Mouse (Mus musculus): ENCODE results near the gene Ptbp1. TPM values are rescaled to one million over a fixed set of nuclear protein-coding genes. Genes with fewer than 3 reads are reported as not detected.

The Ptbp1 gene
- polyA plus RNA-seq, 1 experiment: 207 TPM

Other genes starting within 250 kb of the Ptbp1 start
- 0.16 and 0.23 TPM in 2 replicates for gene C2cd4c, start 240.4 kb upstream of the Ptbp1 start, polyA plus RNA-seq (2012; rRNA removed)
- 4.1 and 5.2 TPM in 2 replicates for gene Shc2, start 216.5 kb upstream of the Ptbp1 start, polyA plus RNA-seq (2012; rRNA removed)
- gene Odf3l2, start 208.7 kb upstream of the Ptbp1 start, polyA plus RNA-seq (2012; rRNA removed): not detected in 2 replicates
- 0.32 and 0.35 TPM in 2 replicates for gene Madcam1, start 189.9 kb upstream of the Ptbp1 start, polyA plus RNA-seq (2012; rRNA removed)
- gene Tpgs1, start 185.1 kb upstream of the Ptbp1 start, polyA plus RNA-seq (2012; rRNA removed): 52.4 and 53.2 TPM in 2 replicates
- gene Cdc34, start 172.2 kb upstream of the Ptbp1 start, polyA plus RNA-seq (2012; rRNA removed): 125 and 180 TPM in 2 replicates
- gene Gzmm, start 165.4 kb upstream of the Ptbp1 start, polyA plus RNA-seq (2012; rRNA removed): 0.24 and 0.42 TPM in 2 replicates
- 595 and 686 TPM in 2 replicates for gene Bsg, start 149.9 kb upstream of the Ptbp1 start, polyA plus RNA-seq (2012; rRNA removed)
- gene Hcn2, start 137.8 kb upstream of the Ptbp1 start, polyA plus RNA-seq (2012; rRNA removed): 1.6 and 1.8 TPM in 2 replicates
- 39.4 and 48.1 TPM in 2 replicates for gene Polrmt, start 107.8 kb upstream of the Ptbp1 start, polyA plus RNA-seq (2012; rRNA removed)
- gene Fgf22, start 99.4 kb upstream of the Ptbp1 start, polyA plus RNA-seq (2012; rRNA removed): not detected in 2 replicates
- gene Rnf126, start 87.5 kb upstream of the Ptbp1 start, polyA plus RNA-seq (2012; rRNA removed): 80.0 and 102 TPM in 2 replicates
- gene Fstl3, start 77.2 kb upstream of the Ptbp1 start, polyA plus RNA-seq (2012; rRNA removed): 41.0 and 43.3 TPM in 2 replicates
- gene Prss57, start 63.5 kb upstream of the Ptbp1 start, polyA plus RNA-seq (2012; rRNA removed): 0.13 and 0.23 TPM in 2 replicates
- 49.8 and 51.9 TPM in 2 replicates for gene Palm, start 60.9 kb upstream of the Ptbp1 start, polyA plus RNA-seq (2012; rRNA removed)
- gene Misp, start 33.4 kb upstream of the Ptbp1 start, polyA plus RNA-seq (2012; rRNA removed): 0.59 and 0.86 TPM in 2 replicates
- 6.6 and 7.0 TPM in 2 replicates for gene Prtn3, start 20.0 kb downstream of the Ptbp1 start, polyA plus RNA-seq (2012; rRNA removed)
- 10.3 and 11.5 TPM in 2 replicates for gene Plppr3, start 20.2 kb downstream of the Ptbp1 start, polyA plus RNA-seq (2012; rRNA removed)
- gene Elane, start 31.8 kb downstream of the Ptbp1 start, polyA plus RNA-seq (2012; rRNA removed): 0.56 and 0.74 TPM in 2 replicates
- 6,877 and 11,546 TPM in 2 replicates for gene Cfd, start 36.4 kb downstream of the Ptbp1 start, polyA plus RNA-seq (2012; rRNA removed)
- gene Med16, start 54.5 kb downstream of the Ptbp1 start, polyA plus RNA-seq (2012; rRNA removed): 66.8 and 67.5 TPM in 2 replicates
- gene Gm26602, start 56.4 kb downstream of the Ptbp1 start, polyA plus RNA-seq (2012; rRNA removed): not detected in 2 replicates
- 7.9 and 8.3 TPM in 2 replicates for gene Kiss1r, start 62.5 kb downstream of the Ptbp1 start, polyA plus RNA-seq (2012; rRNA removed)
- gene R3hdm4, start 66.8 kb downstream of the Ptbp1 start, polyA plus RNA-seq (2012; rRNA removed): 106 and 120 TPM in 2 replicates
- 3.2 and 3.7 TPM in 2 replicates for gene Arid3a, start 72.6 kb downstream of the Ptbp1 start, polyA plus RNA-seq (2012; rRNA removed)
- 33.0 and 42.6 TPM in 2 replicates for gene Wdr18, start 105.7 kb downstream of the Ptbp1 start, polyA plus RNA-seq (2012; rRNA removed)
- 0.36 and 0.46 TPM in 2 replicates for gene Grin3b, start 116.3 kb downstream of the Ptbp1 start, polyA plus RNA-seq (2012; rRNA removed)
- 201 and 219 TPM in 2 replicates for gene Tmem259, start 129.9 kb downstream of the Ptbp1 start, polyA plus RNA-seq (2012; rRNA removed)
- 68.5 and 75.3 TPM in 2 replicates for gene Cnn2, start 134.2 kb downstream of the Ptbp1 start, polyA plus RNA-seq (2012; rRNA removed)
- gene Abca7, start 142.1 kb downstream of the Ptbp1 start, polyA plus RNA-seq (2012; rRNA removed): 5.5 and 8.5 TPM in 2 replicates
- 16.4 and 20.1 TPM in 2 replicates for gene Arhgap45, start 162.2 kb downstream of the Ptbp1 start, polyA plus RNA-seq (2012; rRNA removed)
- 152 and 167 TPM in 2 replicates for gene Polr2e, start 185.4 kb downstream of the Ptbp1 start, polyA plus RNA-seq (2012; rRNA removed)
- gene Gpx4, start 192.7 kb downstream of the Ptbp1 start, polyA plus RNA-seq (2012; rRNA removed): 721 and 1,178 TPM in 2 replicates